Mouse (Mus musculus) liver, postnatal 0 days (tissue): ENCODE data around the gene Gm10840.

Experiments used
- CTCF ChIP-seq: sonication (generic); IDR thresholded peaks from 2 replicates; pipeline ENCODE4 v1.5.1; 2016; ENCODE audit warnings: antibody characterized with exemption, low read depth
- EP300 ChIP-seq: IDR thresholded peaks from 2 replicates; pipeline ENCODE4 v1.6.1; 2016; ENCODE audit warnings: antibody characterized with exemption, low read depth, mild to moderate bottlenecking

DNA sequence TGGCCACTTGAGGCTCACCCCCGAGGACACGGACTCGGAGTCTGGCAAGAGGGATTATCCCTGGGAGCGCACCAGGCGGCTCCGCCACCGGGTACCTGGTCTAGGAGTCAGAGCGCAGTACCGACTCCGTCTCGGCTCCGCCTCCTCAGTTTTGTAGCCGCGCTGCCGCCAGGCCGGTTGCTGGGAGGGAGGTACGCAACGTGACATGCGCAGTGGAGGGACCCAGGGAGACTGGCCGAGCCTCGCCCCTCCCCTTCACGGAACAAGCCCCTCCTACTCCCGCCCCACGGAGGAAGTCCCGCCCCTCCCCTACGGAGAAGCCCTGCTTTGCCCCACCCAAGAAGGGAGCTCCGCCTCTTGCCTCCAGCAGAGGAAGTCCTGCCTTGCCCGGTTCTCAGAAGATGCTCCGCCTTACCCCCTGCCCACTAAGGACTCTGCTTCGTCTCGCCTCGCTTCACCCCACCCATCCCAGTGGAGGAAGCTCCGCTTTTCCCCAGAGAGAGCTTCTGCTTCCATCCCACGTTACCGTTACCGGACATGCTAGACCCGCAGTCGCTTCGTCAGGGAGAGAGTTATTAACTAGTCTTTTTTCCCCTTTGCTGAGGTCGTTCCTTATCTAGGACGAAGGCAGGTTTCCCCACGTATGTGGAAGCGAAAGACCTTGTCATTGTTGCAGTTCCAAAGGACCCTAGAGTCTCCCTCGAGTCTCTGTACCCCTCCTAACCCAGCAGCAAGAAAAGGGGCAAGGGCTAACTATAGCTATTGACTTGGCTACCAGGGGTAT lies 32.9 kb downstream of the Gm10840 start:
- TF ChIP-seq CTCF (no peak), EP300 (no peak)
